Mouse (Mus musculus): ENCODE data around the gene Gfpt2.

GRCm38 (mm10) chr11:49840666-49841065, 46.7 kb downstream of the Gfpt2 start:
- TF ChIP-seq POLR2A (IDR thresholded peaks at IDR 0.05; ENCODE audit: insufficient read length, low read depth) (no peak), TCF12 (IDR thresholded peaks at IDR 0.05; ENCODE audit: insufficient read depth, poor library complexity, severe bottlenecking) (no peak), MAX (IDR thresholded peaks at IDR 0.05; ENCODE audit: low read depth) (no peak)
